Mouse (Mus musculus): ENCODE measurements at regions not wholly inside any gene's neighbourhood (a gene's known extent, or its start where the extent isn't known, plus 50 kb on each side); places are given as distances from the start of the nearest gene placed in this dataset.

DNA sequence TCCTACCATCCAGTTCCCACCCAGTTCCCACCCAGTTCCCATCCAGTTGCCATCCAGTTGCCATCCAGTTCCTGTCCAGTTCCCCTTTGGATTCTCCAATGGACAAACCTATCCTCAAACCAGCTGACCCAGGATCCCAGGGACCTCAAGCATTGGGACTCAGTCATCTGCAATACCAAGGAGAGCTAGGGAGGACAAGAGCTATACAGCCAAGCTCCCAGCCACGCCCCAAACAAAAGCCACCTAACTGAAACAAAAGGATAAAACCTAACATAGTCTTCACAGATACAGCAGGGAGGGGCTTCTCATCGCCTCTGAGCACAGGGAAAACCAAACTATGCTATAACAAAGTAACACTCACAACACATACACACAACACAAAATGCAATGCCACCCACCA, 145.6 kb upstream of the Nfe2l3 start:
- DNase-seq (ENCODE audit: low spot score), result no peak

DNA sequence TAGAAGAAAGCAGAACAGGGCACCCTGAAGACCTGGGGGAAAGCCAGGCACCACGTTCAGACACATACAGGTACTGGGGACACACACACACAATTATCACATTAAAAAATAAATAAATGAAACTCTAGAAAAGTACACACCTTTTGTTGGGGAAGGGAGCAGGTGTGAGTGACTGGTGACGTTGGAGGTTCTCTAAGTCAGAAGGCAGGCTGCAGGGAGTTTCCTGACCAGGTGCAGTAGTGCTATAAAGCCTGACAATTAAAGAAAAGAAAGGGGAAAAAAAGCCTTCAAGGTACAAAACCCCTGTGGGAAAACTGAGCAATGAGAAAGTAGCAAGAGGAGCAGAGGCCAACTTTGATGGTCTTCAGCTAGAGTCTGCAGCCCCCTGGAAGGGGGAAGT, 145.1 kb upstream of the Nfe2l3 start:
- DNase-seq (ENCODE audit: low spot score), result no peak

DNA sequence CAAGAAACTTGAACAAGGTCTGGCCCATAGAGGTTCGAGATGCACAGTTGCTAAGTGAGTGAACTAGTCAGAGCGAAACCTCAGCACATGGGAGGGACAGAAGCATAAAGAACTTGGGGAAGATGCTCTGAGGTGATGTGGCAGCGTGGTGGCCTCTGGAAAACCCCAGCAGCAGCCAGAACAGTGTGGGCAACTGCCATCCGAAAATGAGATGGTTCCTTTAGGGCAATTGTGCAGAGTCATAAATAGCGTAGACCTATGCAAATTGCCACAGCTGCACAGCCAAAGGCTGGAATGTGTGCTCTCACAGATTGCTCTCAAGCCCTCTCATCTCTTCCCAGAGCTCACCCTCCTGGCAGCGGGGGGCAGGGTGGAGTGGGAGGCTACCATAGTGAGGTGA, 144.7 kb upstream of the Nfe2l3 start:
- no peak for DNase-seq (ENCODE audit: low spot score)

DNA sequence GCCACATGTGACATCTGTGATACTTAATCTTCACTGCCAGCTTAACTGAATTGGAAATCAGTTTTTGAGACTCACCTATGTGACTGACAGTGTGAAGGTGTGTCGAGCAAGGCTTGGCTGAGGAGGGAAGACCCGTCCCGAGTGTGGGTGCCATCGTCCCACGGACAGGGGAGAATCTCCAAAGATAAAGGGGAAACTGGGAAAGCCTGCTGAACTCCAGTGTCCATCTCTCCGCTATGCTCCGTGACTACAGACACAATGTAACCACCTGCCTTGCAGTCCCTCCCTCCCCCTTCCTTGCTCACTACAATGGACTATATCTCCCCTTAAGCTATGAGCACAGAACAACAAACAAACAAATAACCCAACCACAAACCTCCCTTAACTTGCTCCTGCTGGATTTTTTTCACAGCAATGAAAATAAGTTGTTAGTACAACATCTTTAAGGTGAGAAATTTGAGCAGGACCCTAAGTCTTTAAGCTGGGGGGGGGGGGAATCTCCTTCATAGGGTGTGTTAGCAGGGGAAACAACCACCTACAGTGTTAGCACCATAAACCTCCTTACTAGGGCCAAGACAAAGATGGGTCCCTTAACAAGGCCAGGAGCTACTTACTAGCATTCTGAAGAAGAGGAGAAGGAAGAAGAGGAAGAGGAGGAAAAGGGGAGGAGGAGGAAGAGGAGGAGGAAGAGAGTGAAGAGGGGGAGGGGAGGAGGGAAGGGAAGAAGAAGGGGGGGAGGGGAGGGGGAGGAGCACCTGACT, 144.0 kb upstream of the Nfe2l3 start:
- DNase-seq (ENCODE audit: low spot score), result no peak

DNA sequence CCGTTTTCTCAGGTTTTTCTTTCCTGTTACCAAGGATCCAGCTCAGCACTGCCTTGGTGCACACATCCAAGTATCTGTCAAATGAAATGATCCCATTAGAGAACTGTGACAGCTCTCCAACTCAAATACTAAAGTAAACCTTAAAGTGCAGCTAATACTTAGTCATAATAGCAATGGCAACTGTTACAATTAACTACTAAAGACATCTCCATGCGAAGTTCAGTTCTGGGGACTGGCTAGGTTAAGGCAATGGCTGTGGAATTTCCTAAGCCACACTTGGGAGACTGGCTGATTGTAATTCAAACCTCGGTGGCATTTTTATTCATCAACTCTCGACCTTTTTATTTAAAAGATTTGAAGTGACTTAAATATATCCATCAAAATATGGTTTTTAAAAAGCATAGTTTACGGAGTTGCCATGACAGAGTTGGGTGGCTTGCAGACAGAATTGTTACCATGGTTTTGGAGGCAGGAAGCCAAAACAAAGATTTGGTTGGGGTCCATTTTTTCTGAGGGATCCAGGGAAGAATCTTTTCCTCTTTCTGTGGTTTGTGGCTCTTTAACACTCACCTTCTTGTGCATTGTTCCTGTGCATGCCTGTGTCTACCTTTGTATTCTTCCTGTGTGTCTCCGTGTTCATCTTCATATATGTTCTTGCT, 143.3 kb upstream of the Nfe2l3 start:
- DNase-seq (ENCODE audit: low spot score), result no peak

DNA sequence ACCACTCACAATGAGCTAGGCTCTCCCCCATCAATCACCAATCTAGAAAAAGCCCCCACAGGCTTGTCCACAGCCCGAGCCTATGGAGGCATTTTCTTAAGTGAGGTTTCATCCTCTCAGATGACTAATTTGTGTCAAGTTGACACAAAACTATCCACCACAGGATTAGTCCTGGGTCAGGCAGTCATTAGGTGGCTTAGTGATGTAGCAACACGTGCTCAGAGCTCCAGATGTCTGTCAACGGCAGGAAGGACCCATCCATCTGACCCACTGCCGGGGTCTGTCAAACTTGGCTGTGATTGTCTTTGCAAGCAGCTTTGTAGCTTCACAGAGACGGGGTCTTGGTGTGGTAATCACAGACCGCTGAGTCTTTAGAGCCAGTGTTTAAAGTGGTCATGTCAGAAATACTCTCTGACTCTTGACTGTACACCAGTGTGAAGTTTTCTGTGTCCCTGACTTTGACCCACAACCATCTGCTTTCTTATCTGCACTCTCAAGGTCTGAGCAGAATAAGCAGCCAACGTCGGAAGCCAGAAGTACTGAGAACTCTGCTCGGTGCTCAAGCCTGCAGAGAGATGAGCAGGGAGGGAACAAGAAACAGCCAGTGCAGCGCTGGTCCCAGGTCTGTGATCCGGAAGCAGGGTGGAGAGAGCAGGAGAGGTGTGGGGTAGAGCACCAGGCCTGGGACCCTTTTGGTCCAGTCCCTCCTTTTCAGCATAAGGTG, 131.6 kb upstream of the Nfe2l3 start:
- DNase-seq (ENCODE audit: low spot score), result no peak

DNA sequence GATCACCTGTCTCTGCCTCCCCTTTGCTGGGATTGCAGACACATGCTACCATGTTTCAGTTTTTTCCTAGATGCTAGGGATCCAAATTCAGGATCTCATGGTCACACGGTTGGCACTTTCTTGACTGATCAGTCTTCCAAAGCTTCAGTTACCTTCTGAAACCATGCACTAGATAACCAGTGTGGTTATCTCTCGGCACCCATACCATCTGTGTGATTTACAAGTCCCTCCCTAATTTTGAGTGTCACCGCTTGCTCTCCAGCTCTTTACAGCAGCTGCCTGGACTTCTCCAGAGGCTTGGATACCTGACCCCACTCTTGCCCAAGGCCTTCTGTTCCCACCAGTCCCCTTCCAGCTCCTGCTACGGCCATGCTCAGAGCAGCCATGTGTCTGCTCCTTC, 130.6 kb upstream of the Nfe2l3 start:
- no peak for DNase-seq (ENCODE audit: low spot score)

DNA sequence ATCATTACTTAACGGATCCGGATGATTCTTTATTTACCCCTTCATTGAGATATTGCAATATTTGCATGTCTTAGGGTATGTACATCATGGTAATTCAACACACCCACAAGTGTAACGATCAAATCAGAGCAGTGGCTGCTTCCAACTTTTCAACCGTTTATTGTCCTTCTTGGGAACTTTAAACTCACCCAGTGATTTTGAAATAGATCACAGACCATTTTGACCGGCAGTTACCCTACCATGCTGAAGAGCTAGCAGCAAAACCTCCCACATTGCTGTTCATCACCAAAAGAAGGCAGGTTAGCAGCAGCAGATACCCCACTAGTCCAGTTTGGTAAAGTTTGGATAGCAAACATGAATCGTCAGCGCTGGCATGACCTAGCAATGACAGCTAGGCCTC, 130.2 kb upstream of the Nfe2l3 start:
- no peak for DNase-seq (ENCODE audit: low spot score)

DNA sequence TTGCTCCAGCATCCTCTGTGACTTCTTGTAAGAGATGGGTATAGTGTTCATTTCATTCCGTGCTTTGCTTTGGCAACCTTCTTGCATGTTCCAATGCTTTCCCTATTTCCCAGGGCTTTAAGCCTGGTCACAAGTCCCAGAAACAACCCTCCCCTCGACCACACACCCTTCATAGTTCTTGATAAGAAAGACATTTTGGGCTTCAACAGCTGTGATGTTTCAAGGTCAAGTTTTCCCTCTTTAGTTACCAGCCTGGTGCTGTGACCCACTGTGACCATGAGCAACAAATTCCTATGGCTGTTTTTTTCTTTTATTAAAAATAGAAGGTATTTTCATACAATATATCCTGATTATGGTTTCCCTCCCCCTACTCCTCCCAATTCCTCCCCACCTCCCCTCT, 114.1 kb upstream of the Nfe2l3 start:
- DNase-seq (ENCODE audit: low spot score), result no peak

DNA sequence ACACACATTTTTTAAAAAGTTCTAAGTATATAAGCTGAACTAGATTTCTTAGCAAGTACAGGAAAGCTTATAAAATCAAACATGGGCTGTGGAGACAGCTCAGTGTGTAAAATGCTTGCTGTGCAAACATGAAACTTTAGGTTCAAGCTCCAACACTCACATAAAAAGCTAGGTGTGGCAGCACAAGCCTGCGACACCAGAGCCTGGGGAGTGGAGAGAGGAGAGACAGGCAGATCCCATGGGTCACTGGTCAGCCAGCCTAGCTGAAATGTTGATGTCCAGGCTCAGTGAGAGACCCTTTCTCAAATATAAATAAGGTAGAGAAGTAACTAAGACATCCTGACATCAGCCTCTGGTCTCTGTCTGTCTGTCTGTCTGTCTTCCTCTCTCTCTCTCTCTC, 112.5 kb upstream of the Nfe2l3 start:
- DNase-seq (ENCODE audit: low spot score), result no peak

DNA sequence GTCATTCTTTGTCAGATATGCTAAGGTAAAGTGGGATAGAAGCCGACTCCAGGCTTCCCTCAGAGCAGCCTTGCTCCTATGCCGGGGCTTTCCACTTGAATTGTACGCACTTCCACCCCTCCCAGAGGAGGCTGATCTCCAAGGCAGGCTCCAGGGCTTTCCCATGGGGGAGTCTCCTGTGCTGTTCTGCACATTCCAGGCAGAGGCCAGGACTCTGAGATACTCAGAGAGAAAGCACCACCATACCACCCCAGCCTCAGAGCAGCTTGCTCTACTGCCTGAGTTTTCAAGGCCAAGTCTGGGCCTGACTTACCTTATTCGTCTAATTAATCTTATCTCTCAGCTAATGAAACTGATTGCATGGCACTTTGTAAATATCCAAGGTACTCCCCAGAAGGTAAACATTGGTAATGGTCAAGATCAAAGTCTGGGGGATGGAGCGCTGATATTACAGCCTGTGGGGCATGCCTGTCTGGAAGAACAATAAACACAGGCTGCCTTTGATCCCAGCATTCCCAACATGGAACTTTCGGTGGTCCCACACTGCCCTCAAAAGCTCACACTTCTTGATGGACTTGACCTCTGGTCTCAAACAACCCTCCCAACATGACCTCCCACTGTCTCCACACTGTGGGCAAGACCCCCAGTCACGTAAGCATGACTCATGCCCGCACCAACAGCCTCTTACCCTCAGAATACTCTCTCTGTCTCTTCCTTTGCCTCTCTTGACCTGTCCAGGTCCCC, 111.6 kb upstream of the Nfe2l3 start:
- no peak for DNase-seq (ENCODE audit: low spot score)

DNA sequence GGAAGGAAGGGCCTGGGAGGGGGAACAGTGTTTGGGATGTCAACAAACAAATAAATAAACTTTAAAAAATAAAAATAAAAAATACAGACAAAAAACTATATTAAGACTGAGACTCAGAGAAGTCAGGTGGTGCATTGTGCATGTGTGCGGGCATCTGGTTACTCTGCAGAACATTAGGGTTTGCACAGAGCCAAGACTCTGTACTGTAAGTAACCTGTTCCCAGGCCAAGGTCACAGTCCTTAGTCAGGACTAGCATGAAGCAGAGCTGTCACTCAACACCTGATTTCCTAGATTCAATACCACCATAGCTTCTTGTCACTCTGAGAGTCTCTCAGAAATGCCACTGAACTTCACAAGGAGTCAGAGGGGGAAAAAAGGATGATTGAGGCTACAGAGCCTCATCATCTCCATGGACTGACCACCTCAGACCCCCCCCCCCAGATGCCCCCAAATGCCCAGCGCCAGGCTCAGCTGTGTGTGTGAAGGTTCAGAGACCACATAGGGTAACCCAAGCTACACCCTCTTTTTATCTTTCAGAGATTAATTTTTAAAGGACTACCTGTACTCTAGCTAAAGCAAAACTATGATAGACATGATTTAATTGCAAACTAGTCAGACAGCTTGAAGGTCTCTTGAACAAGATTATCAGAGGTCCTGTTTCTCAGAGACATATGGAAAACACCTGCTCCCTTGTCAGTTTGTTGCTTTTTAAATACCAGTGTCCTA, 106.2 kb upstream of the Nfe2l3 start:
- DNase-seq (ENCODE audit: low spot score), result no peak

DNA sequence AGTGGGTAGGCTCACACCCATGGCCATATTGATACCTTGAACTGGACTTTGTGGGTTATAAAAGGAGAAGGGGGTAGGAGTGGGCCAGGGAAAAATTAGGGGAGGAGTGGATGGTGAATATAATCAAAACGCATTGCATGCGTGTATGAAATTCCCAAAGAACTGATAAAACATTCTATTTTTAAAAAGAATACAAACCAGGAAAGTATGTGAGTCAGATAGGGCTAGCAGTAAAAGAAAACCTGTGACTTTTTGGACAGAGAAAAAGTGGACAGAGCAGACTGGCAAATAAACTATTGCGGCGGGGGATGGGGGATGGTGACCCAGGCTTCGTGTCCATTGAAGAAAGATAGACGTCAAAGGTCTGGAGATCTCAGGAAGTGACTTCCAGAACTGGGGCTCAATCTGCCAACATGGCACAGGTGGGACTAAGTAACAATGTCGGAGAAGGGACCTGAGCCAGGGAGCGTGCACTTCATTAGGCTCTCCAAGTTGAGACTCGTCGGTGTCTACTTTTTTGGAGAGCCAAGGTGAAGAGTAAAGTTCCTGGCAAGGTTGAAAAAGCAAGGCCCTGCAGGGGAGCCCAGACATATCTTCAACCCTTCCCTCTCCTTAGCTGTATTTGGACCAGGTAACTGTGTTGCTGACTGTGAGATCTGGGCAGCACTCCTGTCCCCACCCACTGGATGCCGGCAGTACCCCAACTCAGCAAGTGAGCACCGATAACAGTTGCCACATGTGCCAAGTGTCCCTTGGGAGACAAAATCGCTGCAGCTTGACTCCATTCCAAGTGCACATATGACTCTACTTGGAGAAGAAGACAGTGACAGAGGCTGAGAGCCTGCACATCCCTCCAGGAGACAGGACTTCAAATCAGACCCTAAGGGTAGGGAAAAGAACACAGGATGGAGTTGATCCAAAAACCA, 103.1 kb upstream of the Nfe2l3 start:
- DNase-seq (ENCODE audit: low spot score), result no peak

DNA sequence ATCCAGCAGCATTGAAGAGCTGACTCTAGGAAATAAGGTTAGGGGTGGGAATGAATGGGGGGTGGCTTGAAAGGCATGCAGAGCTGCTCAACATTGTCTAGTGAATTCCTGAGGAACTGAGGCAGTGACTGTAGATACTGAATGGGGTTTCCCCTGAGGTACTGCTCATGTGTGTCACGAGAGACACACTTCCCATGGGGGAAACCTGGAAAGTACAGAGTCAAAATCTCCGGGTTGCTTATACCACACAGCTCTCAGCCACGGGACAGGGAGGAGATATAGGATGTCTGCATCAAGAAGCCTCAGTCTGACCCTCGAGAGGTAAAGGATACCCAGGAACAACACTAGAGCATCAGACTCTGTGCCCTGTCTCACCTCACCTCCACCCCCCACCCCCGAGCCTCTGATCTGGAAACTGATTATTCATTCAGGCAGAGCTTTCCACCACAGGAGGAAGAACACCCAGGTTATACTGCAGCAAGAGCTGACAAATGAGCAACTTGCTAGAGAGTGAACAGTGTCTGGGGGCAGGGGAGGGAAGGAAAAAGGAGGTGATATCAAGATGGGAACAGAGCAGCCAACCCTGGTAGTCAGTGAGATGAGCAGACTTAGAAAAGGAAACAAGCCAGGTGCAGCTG, 102.3 kb upstream of the Nfe2l3 start:
- no peak for DNase-seq (ENCODE audit: low spot score)

DNA sequence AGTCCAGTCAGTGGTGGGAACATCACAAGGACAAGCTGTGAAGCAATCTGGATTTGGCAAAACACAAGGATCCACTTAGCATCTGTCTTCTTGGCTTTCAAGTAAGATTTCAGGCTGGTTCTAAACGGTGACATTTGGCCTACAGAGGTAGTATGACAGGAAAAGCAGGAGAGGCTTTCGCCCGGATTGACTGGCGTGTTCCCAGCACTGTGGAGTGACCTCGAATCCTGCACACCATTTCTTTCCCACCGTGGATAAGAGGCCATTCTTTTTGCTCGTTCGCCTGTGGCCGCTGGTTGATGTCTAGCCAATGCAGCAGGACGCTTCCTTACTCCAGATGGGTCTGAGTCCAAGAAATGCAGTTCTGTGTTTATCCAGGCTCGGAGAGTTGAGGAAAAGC, 99.6 kb upstream of the Nfe2l3 start:
- DNase-seq (ENCODE audit: low spot score), result no peak

DNA sequence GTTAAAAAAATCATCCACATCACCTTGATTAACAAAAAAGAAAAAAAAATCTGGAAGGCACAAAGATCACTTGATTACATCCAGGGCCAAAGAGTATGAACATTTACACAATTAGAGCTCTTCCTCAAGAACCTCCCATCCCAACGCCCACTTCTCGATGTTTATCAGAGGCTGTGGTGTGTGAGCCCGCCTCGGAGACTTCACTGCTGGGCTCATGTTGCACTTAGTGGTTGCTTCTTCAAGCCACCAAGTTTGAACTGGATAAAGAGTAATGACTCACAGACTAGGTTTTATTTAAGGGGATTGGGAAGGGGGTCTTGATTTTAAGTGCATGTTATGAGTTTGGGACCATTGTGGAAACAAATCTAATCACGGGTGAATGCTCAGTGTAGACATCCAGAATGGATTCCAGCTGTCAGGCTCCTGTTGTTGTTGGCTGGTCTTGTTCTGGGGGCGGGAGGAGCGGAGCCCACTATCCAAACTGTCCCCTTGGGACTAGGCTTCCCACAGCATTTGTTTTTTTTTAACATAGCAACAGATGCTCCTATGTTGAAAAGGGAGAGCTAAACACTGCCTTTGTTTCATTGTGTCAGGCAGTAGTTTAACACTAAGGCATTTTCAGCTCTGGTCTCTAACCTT, 98.6 kb upstream of the Nfe2l3 start:
- no peak for DNase-seq (ENCODE audit: low spot score)

DNA sequence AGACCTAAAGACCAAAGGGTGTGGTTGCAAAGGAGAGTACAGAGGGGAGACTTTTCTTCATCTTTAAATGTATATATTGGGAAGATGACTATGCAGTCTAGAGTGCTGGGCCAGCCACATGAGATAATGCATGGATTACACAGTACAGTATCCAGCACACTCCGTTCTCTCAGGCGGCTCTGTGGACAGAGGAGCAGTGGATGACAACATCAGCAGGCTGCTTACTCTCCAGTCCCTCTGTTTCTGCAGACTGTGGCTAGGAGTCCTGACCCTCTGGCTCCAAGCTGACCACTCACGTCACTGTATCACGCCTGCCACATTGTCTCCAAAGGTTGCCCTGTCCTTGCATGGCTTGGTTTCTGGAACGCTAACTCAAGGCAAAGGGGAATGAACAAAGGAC, 97.2 kb upstream of the Nfe2l3 start:
- DNase-seq (ENCODE audit: low spot score), result no peak

DNA sequence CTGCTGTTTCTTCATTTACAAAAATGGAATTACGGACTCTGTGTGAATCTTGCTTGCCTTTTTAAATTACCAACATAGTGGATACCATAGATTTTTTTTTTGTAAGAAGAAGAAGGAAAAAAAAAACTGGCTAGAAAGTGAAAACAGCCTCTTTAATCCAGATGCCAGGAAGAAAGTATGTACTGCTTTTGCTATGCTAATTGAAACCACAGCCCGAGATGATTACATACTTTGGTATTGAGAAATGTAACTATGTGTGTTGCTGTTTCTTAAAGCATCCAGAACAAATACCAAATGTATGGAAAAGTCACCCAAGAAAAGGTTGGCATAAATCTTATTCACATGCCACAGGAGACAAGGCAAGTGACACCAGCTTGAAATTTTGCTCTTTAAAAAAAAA, 93.2 kb upstream of the Nfe2l3 start:
- no peak for DNase-seq (ENCODE audit: low spot score)

DNA sequence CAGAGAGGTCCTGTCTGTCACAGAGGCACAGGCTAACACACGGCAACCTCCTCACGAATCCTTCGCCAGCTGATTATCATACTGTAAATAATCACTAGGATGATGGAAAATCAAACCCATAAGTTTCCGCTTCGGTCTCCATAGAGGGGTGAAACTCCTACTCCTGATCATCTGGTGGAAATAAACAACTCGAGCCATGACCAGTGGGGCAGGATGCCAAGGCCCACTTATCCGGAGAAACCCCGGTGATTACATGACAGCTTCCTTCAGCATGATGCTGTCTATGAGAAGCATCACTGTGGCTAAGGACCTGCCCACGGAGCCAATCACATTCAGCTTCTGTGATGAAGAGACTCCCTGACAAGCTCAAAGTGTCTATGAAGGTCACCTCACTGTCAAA, 84.7 kb upstream of the Nfe2l3 start:
- DNase-seq (ENCODE audit: low spot score), result no peak

DNA sequence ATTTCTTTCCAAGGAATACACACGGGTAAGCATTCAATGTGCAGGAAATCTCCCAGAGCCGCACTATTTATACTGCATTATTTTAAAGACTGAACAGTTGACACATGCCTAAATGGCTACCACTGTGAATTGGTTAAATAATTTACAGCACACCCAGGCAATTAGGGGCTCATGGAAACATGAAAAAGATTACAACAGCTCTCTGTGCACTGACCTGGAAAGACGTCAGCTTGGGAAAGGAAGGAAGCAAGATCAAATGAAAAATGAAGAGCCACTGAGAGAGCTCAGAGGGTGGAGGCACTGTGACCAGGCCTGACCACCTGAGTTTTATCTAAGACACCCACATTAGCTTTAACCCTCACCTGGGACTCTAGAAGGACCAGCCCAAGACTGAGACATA, 82.7 kb upstream of the Nfe2l3 start:
- no peak for DNase-seq (ENCODE audit: low spot score)

All from yolk sac, embryonic 10.5 days (tissue).